Mouse (Mus musculus) small intestine, adult 2 months (tissue): ENCODE measurements around the gene Sdccag8.

ENCODE experiments used
- CTCF ChIP-seq: fragments of 200-500 bp; IDR thresholded peaks from 2 replicates; pipeline ENCODE4 v1.5.1; 2012; ENCODE audit warnings: low read depth, mild to moderate bottlenecking, control low read depth, inconsistent platforms, low read length, moderate library complexity, mixed read lengths; ENCODE audit not compliant: insufficient replicate concordance, insufficient read length; ENCODE audit errors: extremely low read depth
- POLR2A ChIP-seq: fragments of 200-500 bp; IDR thresholded peaks from 2 replicates; pipeline ENCODE4 v1.6.1; 2012; ENCODE audit warnings: low read depth, mild to moderate bottlenecking, control low read depth, inconsistent platforms, low read length, moderate library complexity

GRCm38 (mm10) chr1:176944458-176945174, 130.2 kb downstream of the Sdccag8 start:
- TF ChIP-seq POLR2A (no peak), CTCF (no peak)
